Mouse (Mus musculus) neural tube, embryonic 15.5 days (tissue): Measurements from ENCODE around the gene Gdf5. TPM values are rescaled to one million over a fixed set of nuclear protein-coding genes. Genes with fewer than 3 reads are reported as not detected.
A peak's percentile ranks its signal among the peaks of the same experiment; 100 is the strongest.

Source experiments
- ATAC-seq: fragments of 200-750 bp; cut with Nextera tagmentation; 2 replicates; pipeline ENCODE4 v1.8.0; 2017; ENCODE audit warnings: mild to moderate bottlenecking, moderate TSS enrichment, moderate library complexity; ENCODE audit not compliant: low FRiP score
- H3K27ac ChIP-seq: fragments of 300-500 bp; sonication (generic); replicated peaks from 2 replicates; pipeline ENCODE4 v1.5.1; 2015; ENCODE audit warnings: mild to moderate bottlenecking, inconsistent platforms
- H3K27me3 ChIP-seq: fragments of 300-500 bp; sonication (generic); replicated peaks from 2 replicates; pipeline ENCODE4 v1.6.1; 2015; ENCODE audit warnings: inconsistent platforms
- H3K36me3 ChIP-seq: fragments of 300-500 bp; sonication (generic); 2 replicates; pipeline ENCODE4 v1.6.1; 2015; ENCODE audit warnings: inconsistent platforms
- H3K4me1 ChIP-seq: fragments of 300-500 bp; sonication (generic); 2 replicates; pipeline ENCODE4 v1.6.1; 2015; ENCODE audit warnings: inconsistent platforms
- H3K4me2 ChIP-seq: fragments of 300-500 bp; sonication (generic); 2 replicates; pipeline ENCODE4 v1.6.1; 2015; ENCODE audit warnings: inconsistent platforms, mild to moderate bottlenecking, moderate library complexity
- H3K4me3 ChIP-seq: fragments of 300-500 bp; sonication (generic); replicated peaks from 2 replicates; pipeline ENCODE4 v1.5.1; 2015; ENCODE audit warnings: mild to moderate bottlenecking, inconsistent platforms
- H3K9ac ChIP-seq: fragments of 300-500 bp; sonication (generic); replicated peaks from 2 replicates; pipeline ENCODE4 v1.6.1; 2015; ENCODE audit warnings: mild to moderate bottlenecking, inconsistent platforms
- H3K9me3 ChIP-seq: fragments of 300-500 bp; sonication (generic); replicated peaks from 2 replicates; pipeline ENCODE4 v1.6.1; 2016; ENCODE audit warnings: inconsistent platforms
- WGBS: fragments of 180-500 bp; shearing (Covaris S2); methylation state at CpG from one replicate; pipeline ENCODE4 v1.1.7; 2015; ENCODE audit warnings: mixed read lengths; 5-methylcytosine and 5-hydroxymethylcytosine counted together
- polyA plus RNA-seq: library from polyadenylated mRNA; unstranded; fragments of >200 nt; fragmentation: Nextera tagmentation; extraction: Ambion mirVana; gene quantifications from 2 replicates; pipeline ENCODE4 v1.2.1, GENCODE M21; 2015

Gdf5 gene
- 0.59 and 1.2 TPM in 2 replicates for polyA plus RNA-seq

DNA sequence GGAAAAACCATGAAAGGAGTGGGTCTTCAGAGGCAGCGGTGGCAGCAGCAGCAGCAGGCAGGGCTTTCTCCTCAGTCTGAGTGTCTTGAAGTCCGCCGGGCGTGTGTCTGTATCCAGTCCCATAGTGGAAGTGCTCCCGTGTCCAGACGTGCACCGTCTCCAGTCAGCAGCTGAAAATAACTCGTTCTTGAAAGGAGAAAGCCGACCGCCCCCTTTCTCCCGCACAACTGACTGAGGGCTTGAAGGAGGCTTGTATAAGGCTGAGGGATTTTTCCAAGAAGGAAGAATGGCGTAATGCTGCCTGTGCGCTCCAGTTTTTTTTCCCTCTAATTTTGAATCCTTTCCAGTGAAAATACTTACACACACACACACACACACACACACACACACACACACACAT is at the start of gene Gdf5:
Gene Gdf5 (minus strand): TSS at position 244 of the 400 bp plus-strand sequence.
- no peak within 1 kb of the TSS for H3K27ac ChIP-seq
- H3K4me1 ChIP-seq: peaks cover 32% of the 10 kb centered on the region
- H3K9ac ChIP-seq: no peak within 1 kb of the TSS
- no peak within 1 kb of the TSS for H3K4me3 ChIP-seq
- 0 out of 2 replicates have a peak within 1 kb of the TSS, but pooled peaks have one; percentile 11 for H3K4me2 ChIP-seq
- WGBS: 45% methylated on average over 13 of the region's 13 CpGs
- no peak for ATAC-seq
- no peaks in the 10 kb centered on the region for H3K9me3 ChIP-seq
- H3K27me3 ChIP-seq: no peaks in the 10 kb centered on the region
- H3K36me3 ChIP-seq: no peaks in the 10 kb centered on the region

GRCm38 (mm10) chr2:155991863-155992321 is 46.7 kb upstream of the Gdf5 start:
- H3K4me2 ChIP-seq: no peak overlapping the region
- H3K9ac ChIP-seq: no peak overlapping the region
- H3K4me1 ChIP-seq: no peaks in the 10 kb centered on the region
- H3K27me3 ChIP-seq: no peaks in the 10 kb centered on the region
- WGBS: 80% methylated on average over 14 of the region's 14 CpGs
- peaks cover 96% of the 10 kb centered on the region for H3K36me3 ChIP-seq
- H3K9me3 ChIP-seq: no peaks in the 10 kb centered on the region
- no peak overlapping the region for H3K27ac ChIP-seq
- H3K4me3 ChIP-seq: no peak overlapping the region
- ATAC-seq: no peak

- H3K4me2 ChIP-seq: no peak overlapping the region
- H3K9me3 ChIP-seq: no peaks in the 10 kb centered on the region
- no peak for ATAC-seq
- H3K4me3 ChIP-seq: no peak overlapping the region
- H3K9ac ChIP-seq: no peak overlapping the region
- no peak overlapping the region for H3K27ac ChIP-seq
- no peaks in the 10 kb centered on the region for H3K4me1 ChIP-seq
- H3K27me3 ChIP-seq: no peaks in the 10 kb centered on the region
- peaks cover 96% of the 10 kb centered on the region for H3K36me3 ChIP-seq
- 95% methylated on average over 10 of the region's 10 CpGs for WGBS
Measured at GRCm38 (mm10) chr2:155991151-155991550, 46.0 kb upstream of the Gdf5 start.

GRCm38 (mm10) chr2:155989085-155989484 is 43.9 kb upstream of the Gdf5 start:
- no peak overlapping the region for H3K27ac ChIP-seq
- H3K4me1 ChIP-seq: no peaks in the 10 kb centered on the region
- no peak overlapping the region for H3K4me3 ChIP-seq
- H3K4me2 ChIP-seq: no peak overlapping the region
- H3K36me3 ChIP-seq: peaks cover 96% of the 10 kb centered on the region
- no peaks in the 10 kb centered on the region for H3K9me3 ChIP-seq
- H3K27me3 ChIP-seq: no peaks in the 10 kb centered on the region
- H3K9ac ChIP-seq: no peak overlapping the region
- no peak for ATAC-seq
- 79% methylated on average over 4 of the region's 4 CpGs for WGBS

DNA sequence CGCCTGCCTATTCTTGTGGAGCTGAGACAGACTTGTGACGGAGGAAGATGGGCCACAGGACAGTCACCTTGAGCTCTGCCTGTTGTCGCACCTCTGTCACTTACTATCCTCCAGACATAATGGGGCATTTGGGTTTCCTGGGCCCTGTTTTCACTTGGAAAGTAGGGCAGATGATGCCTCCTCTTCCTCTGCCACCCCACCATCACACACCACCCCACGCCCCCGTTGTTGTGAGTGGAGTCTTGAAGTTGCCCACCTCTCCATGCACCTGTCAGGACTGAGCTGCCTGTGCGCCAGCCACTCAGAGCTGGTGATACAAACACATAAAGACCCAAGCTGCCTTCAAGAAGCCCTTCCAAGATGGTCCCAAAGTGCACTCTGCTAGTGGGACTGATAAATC is 42.0 kb upstream of the Gdf5 start:
- no peak for ATAC-seq
- Histone ChIP-seq H3K27me3 (no peaks in the 10 kb centered on the region), H3K4me3 (no peak overlapping the region), H3K27ac (no peak overlapping the region), H3K4me1 (no peaks in the 10 kb centered on the region), H3K9ac (no peak overlapping the region), H3K9me3 (no peaks in the 10 kb centered on the region), H3K36me3 (peaks cover 94% of the 10 kb centered on the region), H3K4me2 (no peak overlapping the region)
- WGBS: 97% methylated on average over 6 of the region's 6 CpGs

- Histone ChIP-seq H3K27ac (no peak overlapping the region), H3K4me2 (no peak overlapping the region), H3K36me3 (peaks cover 93% of the 10 kb centered on the region), H3K9ac (no peak overlapping the region), H3K9me3 (no peaks in the 10 kb centered on the region), H3K4me1 (no peaks in the 10 kb centered on the region), H3K27me3 (no peaks in the 10 kb centered on the region), H3K4me3 (no peak overlapping the region)
- 94% methylated on average over 7 of the region's 7 CpGs for WGBS
- ATAC-seq: no peak
Measured at GRCm38 (mm10) chr2:155985776-155986175, 40.6 kb upstream of the Gdf5 start.

GRCm38 (mm10) chr2:155979328-155979991 is 34.3 kb upstream of the Gdf5 start:
- Histone ChIP-seq H3K9ac (no peak overlapping the region), H3K27ac (no peak overlapping the region), H3K9me3 (no peaks in the 10 kb centered on the region), H3K27me3 (no peaks in the 10 kb centered on the region), H3K4me2 (no peak overlapping the region), H3K4me3 (no peak overlapping the region), H3K4me1 (no peaks in the 10 kb centered on the region), H3K36me3 (peaks cover 85% of the 10 kb centered on the region)
- 85% methylated on average over 5 of the region's 5 CpGs for WGBS
- ATAC-seq: no peak

DNA sequence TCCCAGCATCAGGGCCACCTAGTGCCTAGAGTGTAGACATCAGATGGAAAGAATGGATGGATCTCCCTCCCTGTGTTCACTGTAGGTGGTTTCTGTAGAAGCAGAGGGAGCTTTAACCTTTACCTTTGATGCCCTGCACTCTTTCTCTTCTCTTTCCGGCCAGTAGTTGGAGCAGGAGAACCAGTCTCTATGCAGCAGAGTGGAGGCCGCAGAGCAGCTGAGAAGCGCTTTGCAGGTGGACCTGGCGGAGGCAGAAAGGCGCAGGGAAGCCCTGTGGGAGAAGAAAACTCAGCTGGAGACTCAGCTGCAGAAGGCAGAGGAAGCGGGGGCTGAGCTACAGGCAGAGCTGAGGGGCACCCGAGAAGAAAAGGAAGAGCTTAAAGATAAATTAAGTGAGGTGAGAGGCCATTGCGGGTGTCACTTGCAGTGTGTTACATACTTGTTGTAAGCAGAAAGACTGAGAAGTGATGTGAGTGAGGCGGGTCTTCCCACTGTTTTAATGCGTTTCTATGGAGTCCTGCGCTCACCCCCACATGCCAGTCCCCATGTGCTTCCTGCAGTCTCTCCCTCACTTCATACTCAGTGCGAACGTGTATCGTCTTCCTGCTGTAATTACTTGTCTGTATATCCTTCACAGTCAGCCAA is 29.0 kb upstream of the Gdf5 start:
- H3K4me2 ChIP-seq: no peak overlapping the region

GRCm38 (mm10) chr2:155973348-155973747 is 28.2 kb upstream of the Gdf5 start:
- Histone ChIP-seq H3K9me3 (no peaks in the 10 kb centered on the region), H3K27ac (no peak overlapping the region), H3K9ac (no peak overlapping the region), H3K36me3 (peaks cover 87% of the 10 kb centered on the region), H3K27me3 (no peaks in the 10 kb centered on the region), H3K4me2 (no peak overlapping the region), H3K4me3 (no peak overlapping the region), H3K4me1 (no peaks in the 10 kb centered on the region)
- no peak for ATAC-seq
- WGBS: 84% methylated on average over 6 of the region's 6 CpGs

More for the DNA sequence above, 29.0 kb upstream of the Gdf5 start:
- WGBS: 77% methylated on average over 14 of the region's 14 CpGs
- Histone ChIP-seq H3K36me3 (peaks cover 84% of the 10 kb centered on the region), H3K4me3 (no peak overlapping the region), H3K9ac (no peak overlapping the region), H3K4me1 (no peaks in the 10 kb centered on the region), H3K27ac (no peak overlapping the region), H3K9me3 (no peaks in the 10 kb centered on the region), H3K27me3 (no peaks in the 10 kb centered on the region)
- no peak for ATAC-seq

DNA sequence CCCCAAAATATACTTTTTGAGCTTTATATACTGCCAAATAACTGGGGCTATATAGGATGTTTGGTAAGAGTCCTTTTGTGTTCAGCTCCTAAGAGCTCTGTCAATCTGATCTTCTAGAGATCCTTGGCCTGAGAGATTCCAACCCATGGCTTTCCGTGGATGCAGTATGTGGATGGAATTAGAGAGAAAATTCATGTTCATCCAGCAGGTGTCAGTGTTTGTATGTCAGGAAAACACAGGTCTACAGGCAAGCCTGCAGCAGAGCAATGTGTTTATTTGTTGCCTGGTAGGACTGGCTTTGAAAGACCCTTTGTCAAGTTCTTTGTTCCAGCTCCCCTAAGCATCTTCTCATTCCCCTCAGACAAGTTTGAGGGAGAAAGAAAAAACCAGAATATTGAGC is 17.8 kb upstream of the Gdf5 start:
- no peaks in the 10 kb centered on the region for H3K9me3 ChIP-seq
- H3K4me1 ChIP-seq: peaks cover 4% of the 10 kb centered on the region; the same call in 1 of the 2 replicates
- peaks cover 49% of the 10 kb centered on the region for H3K36me3 ChIP-seq
- H3K27ac ChIP-seq: no peak overlapping the region
- no peak overlapping the region for H3K9ac ChIP-seq
- WGBS: 43% methylated on average over 1 of the region's 1 CpGs
- ATAC-seq: no peak; the same call in 1 of the 2 replicates
- H3K27me3 ChIP-seq: no peaks in the 10 kb centered on the region
- H3K4me2 ChIP-seq: no peak overlapping the region
- no peak overlapping the region for H3K4me3 ChIP-seq

GRCm38 (mm10) chr2:155961862-155962261 is 16.7 kb upstream of the Gdf5 start:
- no peak overlapping the region for H3K9ac ChIP-seq
- no peak overlapping the region for H3K27ac ChIP-seq
- no peaks in the 10 kb centered on the region for H3K9me3 ChIP-seq
- peaks cover 38% of the 10 kb centered on the region for H3K36me3 ChIP-seq
- H3K27me3 ChIP-seq: no peaks in the 10 kb centered on the region
- no peak overlapping the region for H3K4me3 ChIP-seq
- no peak overlapping the region for H3K4me2 ChIP-seq
- WGBS: 56% methylated on average over 10 of the region's 10 CpGs
- peaks cover 14% of the 10 kb centered on the region for H3K4me1 ChIP-seq
- no peak for ATAC-seq

DNA sequence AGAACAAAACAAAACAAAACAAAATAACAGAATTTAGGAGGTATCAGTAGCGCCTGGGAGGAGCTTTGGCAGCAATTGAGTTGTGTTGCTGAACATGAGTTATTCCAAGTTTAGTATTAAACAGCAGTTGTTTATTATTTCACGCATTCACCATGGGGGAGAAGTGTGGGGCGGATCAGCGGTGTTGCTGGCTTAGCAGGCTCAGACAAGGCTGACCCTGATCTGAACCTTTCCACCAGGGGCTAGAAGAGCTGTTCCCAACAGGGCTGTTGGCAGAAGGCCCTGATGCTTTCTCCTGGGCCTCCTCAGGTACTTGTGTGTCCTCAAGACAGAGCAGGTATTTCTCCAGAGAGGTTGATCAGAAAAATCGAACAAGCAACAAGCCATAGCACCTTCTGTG is 14.8 kb upstream of the Gdf5 start:
- 94% methylated on average over 5 of the region's 5 CpGs for WGBS
- ATAC-seq: no peak
- no peak overlapping the region for H3K4me2 ChIP-seq
- no peak overlapping the region for H3K9ac ChIP-seq
- H3K36me3 ChIP-seq: peaks cover 21% of the 10 kb centered on the region
- H3K4me3 ChIP-seq: no peak overlapping the region
- no peaks in the 10 kb centered on the region for H3K27me3 ChIP-seq
- H3K9me3 ChIP-seq: no peaks in the 10 kb centered on the region
- H3K4me1 ChIP-seq: peaks cover 14% of the 10 kb centered on the region
- H3K27ac ChIP-seq: no peak overlapping the region
